Mouse (Mus musculus): ENCODE measurements around the gene Rapgef4.

- TF ChIP-seq CTCF (IDR thresholded peaks at IDR 0.05), result no peak
- TF ChIP-seq EP300 (IDR thresholded peaks at IDR 0.05), result no peak
Observed at GRCm38 (mm10) chr2:72002843-72003370, 21.9 kb downstream of the Rapgef4 start.

Measured in lung, postnatal 0 days (tissue).